Mouse (Mus musculus) neural tube, embryonic 11.5 days (tissue): ENCODE measurements around the gene Ankrd11. TPM values are rescaled to one million over a fixed set of nuclear protein-coding genes. Genes with fewer than 3 reads are reported as not detected.
"Not testable (repeated sequence)": the region's sequence is repeated elsewhere in the genome, so short reads cannot be mapped to it uniquely, and the experiment has no call there.

Experiments used
- ATAC-seq: fragments of 200-750 bp; cut with Nextera tagmentation; 2 replicates; pipeline ENCODE4 v1.8.0; 2017; ENCODE audit warnings: moderate number of reproducible peaks, mild to moderate bottlenecking, moderate TSS enrichment, moderate library complexity; ENCODE audit not compliant: insufficient read depth, low FRiP score, low TSS enrichment
- DNase-seq: peaks from one replicate; pipeline ENCODE4 v3.0.0-alpha.2; 2015; ENCODE audit warnings: low spot score
- H3K27ac ChIP-seq: fragments of 300-500 bp; sonication (generic); 2 replicates; pipeline ENCODE4 v1.5.1; 2014; ENCODE audit warnings: low read depth, mild to moderate bottlenecking, low read length
- H3K27me3 ChIP-seq: fragments of 300-500 bp; sonication (generic); 2 replicates; pipeline ENCODE4 v1.6.1; 2014; ENCODE audit warnings: mild to moderate bottlenecking, low read length, mixed read lengths; ENCODE audit not compliant: control insufficient read depth, insufficient read depth
- H3K36me3 ChIP-seq: fragments of 300-500 bp; sonication (generic); 2 replicates; pipeline ENCODE4 v1.6.1; 2014; ENCODE audit warnings: mild to moderate bottlenecking, low read length, moderate library complexity, mixed read lengths; ENCODE audit not compliant: control insufficient read depth, insufficient read depth
- H3K4me1 ChIP-seq: fragments of 300-500 bp; sonication (generic); 2 replicates; pipeline ENCODE4 v1.6.1; 2014; ENCODE audit warnings: low read length, mixed read lengths; ENCODE audit not compliant: control insufficient read depth, insufficient read depth
- H3K4me2 ChIP-seq: fragments of 300-500 bp; sonication (generic); 2 replicates; pipeline ENCODE4 v1.6.1; 2014; ENCODE audit warnings: low read depth, mild to moderate bottlenecking, moderate library complexity
- H3K4me3 ChIP-seq: fragments of 300-500 bp; sonication (generic); 2 replicates; pipeline ENCODE4 v1.5.1; 2014; ENCODE audit warnings: low read depth, low read length
- H3K9ac ChIP-seq: fragments of 300-500 bp; sonication (generic); 2 replicates; pipeline ENCODE4 v1.6.1; 2014; ENCODE audit warnings: mild to moderate bottlenecking, low read length
- H3K9me3 ChIP-seq: fragments of 300-500 bp; sonication (generic); 2 replicates; pipeline ENCODE4 v1.6.1; 2016; ENCODE audit warnings: low read length; ENCODE audit not compliant: control insufficient read depth
- WGBS: fragments of 180-500 bp; shearing (Covaris S2); extraction: QIAGEN DNeasy Blood & Tissue Kit; methylation state at CpG from one replicate; pipeline ENCODE4 v1.1.7; 2014; 5-methylcytosine and 5-hydroxymethylcytosine counted together
- polyA plus RNA-seq: library from polyadenylated mRNA; unstranded; fragments of >200 nt; fragmentation: Nextera tagmentation; extraction: Ambion mirVana; gene quantifications from 2 replicates; pipeline ENCODE4 v1.2.1, GENCODE M21; 2014

Gene Ankrd11
- polyA plus RNA-seq, 1 experiment from 2014 or later = 88.3 TPM

DNA sequence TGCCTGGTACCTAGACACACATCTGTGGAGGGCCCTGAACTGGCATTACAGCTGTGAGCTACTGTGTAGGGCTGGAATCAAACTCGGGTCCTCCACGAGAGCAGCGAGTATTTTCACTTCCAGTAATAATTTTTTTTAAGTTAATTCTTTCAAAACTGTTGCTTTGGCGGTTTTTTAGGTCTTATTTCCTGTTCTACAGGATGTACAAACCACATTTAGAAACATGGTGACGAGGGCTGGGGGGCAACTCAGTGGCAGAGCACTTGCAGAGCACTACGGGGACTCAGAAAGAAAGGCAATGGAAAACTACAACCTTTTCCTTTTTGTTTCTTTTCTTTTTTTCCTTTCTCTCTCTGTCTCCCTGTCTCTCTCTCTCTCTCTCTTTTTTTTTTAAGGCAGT lies 7.9 kb downstream of the Ankrd11 start:
- WGBS = 88% methylated on average over 6 of the region's 6 CpGs

DNA sequence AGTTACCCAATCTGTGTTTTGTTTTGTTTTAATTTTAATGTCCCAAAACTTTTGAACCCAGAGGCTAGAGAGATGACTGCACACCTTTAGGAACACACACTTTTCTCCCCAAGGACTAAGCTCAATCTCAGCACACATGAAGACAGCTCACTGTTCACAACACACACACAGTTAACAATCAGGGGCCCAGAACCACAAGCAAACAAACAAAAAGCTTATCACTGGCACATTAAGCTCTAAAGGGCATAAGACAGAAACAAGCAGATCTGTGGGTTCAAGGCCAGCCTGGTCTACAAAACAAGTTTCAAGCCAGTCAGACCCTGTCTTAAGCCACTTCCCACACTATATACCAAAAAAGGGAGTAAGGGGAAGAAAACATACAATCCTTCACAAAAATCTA lies 8.6 kb downstream of the Ankrd11 start:
- Histone ChIP-seq H3K9ac (no peak overlapping the region), H3K9me3 (no peaks in the 10 kb centered on the region), H3K4me1 (no peaks in the 10 kb centered on the region), H3K4me2 (no peak overlapping the region), H3K4me3 (no peak overlapping the region), H3K27ac (no peak overlapping the region), H3K36me3 (no peaks in the 10 kb centered on the region), H3K27me3 (no peaks in the 10 kb centered on the region)
- ATAC-seq (no peak), DNase-seq (no peak)

More for the DNA sequence above, 7.9 kb downstream of the Ankrd11 start:
- Histone ChIP-seq H3K27me3 (no peaks in the 10 kb centered on the region), H3K36me3 (no peaks in the 10 kb centered on the region), H3K9me3 (no peaks in the 10 kb centered on the region), H3K4me2 (no peak overlapping the region), H3K4me1 (peaks cover under 1% of the 10 kb centered on the region; the same call in 1 of the 2 replicates), H3K4me3 (no peak overlapping the region), H3K9ac (no peak overlapping the region), H3K27ac (no peak overlapping the region)
- ATAC-seq (no peak), DNase-seq (no peak)

DNA sequence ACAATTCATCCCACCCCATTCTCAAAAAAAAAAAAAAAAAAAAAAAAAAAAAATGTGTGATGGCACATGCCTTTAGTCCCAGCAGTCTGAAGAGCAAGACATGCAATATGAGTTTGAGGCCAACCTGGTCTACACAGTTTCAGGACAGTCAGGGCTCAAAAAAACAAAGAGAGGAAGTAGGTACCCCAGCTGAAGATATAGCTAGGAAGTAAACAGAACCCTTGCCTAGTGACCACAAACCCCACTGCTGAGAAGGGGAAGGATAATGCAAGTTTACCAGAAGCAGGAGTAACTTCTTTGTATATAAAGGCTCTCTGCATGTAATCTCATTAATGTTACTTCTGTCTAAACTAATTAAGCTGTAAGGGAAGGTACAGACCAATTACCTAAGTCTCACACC lies 9.3 kb downstream of the Ankrd11 start:
- Histone ChIP-seq H3K36me3 (no peaks in the 10 kb centered on the region), H3K9me3 (no peaks in the 10 kb centered on the region), H3K27me3 (no peaks in the 10 kb centered on the region), H3K4me2 (no peak overlapping the region), H3K9ac (no peak overlapping the region), H3K4me3 (no peak overlapping the region), H3K4me1 (no peaks in the 10 kb centered on the region), H3K27ac (no peak overlapping the region)
- no peak for ATAC-seq
- DNase-seq = no peak

DNA sequence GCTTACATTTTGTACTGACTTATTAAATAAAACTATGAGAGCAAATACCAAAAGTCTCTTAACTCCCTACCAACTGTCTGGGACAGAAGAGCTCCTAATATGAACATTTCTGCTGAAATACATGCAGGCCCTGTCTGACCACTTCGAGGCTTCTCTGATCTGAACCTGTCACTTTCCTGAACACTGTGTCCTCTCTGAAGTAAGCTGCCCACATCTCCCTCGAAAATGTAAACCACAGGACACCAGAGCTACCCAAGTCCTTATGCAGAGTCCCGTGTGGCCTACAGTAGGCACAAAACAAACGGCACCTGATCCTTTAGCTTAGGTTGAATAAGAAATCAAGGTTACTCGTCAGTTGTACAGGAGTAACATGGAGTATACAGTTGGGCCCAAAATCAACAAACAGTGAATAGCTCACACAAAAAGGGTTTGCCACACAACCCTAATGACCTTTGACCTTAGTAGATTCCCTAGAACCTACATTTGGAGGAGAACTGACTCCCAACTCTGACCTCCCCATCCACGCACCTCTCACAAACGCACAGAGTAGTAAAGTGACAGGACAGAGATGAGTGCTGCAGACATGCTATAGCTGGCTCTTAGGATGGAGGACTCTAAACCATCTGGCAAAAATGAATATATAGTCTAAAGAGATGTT lies 10.6 kb downstream of the Ankrd11 start:
- Histone ChIP-seq H3K27ac (no peak overlapping the region), H3K4me1 (peaks cover 3% of the 10 kb centered on the region; the same call in 1 of the 2 replicates), H3K9me3 (no peaks in the 10 kb centered on the region), H3K36me3 (no peaks in the 10 kb centered on the region), H3K4me3 (no peak overlapping the region), H3K4me2 (no peak overlapping the region), H3K27me3 (no peaks in the 10 kb centered on the region), H3K9ac (no peak overlapping the region)
- no peak for ATAC-seq
- DNase-seq = no peak
- WGBS = 92% methylated on average over 7 of the region's 7 CpGs

DNA sequence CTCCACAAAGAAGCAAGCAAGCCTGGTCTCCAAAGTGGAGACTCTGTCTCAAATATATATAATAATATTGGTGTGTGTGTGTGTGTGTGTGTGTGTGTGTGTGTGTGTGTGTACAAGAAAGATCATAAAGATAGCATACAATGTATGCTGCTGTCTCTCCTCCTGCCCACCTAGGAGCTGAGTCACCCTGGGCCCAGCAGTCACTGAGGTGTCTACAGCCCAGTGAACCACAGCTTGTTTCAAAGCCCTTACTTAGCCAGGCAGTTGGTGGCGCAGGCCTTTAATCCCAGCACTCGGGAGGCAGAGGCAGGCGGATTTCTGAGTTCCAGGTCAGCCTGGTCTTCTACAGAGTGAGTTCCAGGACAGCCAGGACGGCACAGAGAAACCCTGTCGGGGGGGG lies 12.0 kb downstream of the Ankrd11 start:
- H3K36me3 ChIP-seq, ATAC-seq, H3K4me2 ChIP-seq, H3K27me3 ChIP-seq, H3K9me3 ChIP-seq, H3K9ac ChIP-seq, H3K4me3 ChIP-seq, DNase-seq, H3K27ac ChIP-seq, H3K4me1 ChIP-seq: not testable (repeated sequence)
- 93% methylated on average over 4 of the region's 5 CpGs for WGBS

DNA sequence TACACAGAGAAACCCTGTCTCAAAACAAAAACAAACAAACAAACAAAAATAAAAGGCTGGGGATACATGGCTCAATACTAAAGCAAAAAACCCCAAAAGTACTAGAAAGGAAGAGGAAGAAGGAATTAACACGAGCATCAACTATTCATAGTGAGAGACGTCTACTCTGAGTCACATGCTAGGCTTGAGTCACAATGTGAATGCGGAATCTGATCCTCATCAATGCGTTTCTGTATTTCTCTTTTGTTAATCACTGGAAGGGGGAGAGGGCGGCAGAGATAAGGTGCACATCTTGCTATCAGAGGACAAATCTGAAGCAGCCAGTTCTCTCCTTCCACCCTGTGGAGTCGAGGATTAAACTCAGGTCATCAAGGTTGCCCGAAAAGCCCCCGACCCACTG lies 14.3 kb downstream of the Ankrd11 start:
- ATAC-seq (no peak), DNase-seq (no peak)
- Histone ChIP-seq H3K4me2 (no peak overlapping the region), H3K36me3 (no peaks in the 10 kb centered on the region), H3K27me3 (no peaks in the 10 kb centered on the region), H3K4me1 (peaks cover 3% of the 10 kb centered on the region; the same call in 1 of the 2 replicates), H3K9ac (no peak overlapping the region), H3K4me3 (no peak overlapping the region), H3K27ac (no peak overlapping the region), H3K9me3 (no peaks in the 10 kb centered on the region)
- WGBS = 95% methylated on average over 8 of the region's 8 CpGs

DNA sequence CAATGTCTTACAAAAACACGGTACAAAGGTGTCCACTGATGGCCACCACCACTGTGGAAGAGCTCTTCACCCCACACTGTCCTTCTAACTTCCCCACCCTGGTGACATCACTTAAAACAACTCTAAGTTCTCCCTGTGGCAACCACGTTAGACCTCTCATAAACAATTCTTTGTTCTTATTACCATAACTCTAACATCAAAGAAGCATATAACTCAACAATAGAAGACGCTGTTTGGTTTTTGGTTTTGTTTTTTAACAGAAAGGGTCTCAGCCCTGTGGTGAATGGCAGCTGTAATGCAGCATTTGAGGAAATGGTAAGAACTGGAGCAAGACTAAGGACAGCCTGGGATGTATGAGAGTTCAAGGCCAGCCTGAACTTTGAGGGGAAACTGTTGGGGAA lies 16.1 kb downstream of the Ankrd11 start:
- H3K36me3 ChIP-seq = no peaks in the 10 kb centered on the region

DNA sequence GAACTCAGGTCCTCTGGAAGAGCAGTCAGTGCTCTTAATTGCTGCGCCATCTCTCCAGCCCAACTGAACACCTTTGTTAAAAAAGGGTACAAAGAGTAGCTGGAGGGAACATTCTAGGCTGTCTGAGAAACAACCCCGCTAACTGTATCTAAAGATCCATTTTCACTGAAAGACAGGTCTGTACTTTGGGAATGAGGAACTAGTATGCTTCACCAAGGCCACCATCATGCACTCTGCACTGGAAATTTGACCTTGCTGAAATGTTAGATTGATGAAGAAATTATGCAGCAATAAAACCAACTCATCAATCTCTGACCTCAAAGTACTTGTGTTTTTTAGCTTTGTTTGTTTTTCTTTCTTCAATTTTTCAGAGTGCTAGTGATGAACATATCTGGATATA lies 17.9 kb downstream of the Ankrd11 start:
- ATAC-seq = no peak
- Histone ChIP-seq H3K4me2 (no peak overlapping the region), H3K4me3 (no peak overlapping the region), H3K36me3 (no peaks in the 10 kb centered on the region), H3K27me3 (no peaks in the 10 kb centered on the region), H3K27ac (no peak overlapping the region), H3K4me1 (peaks cover 3% of the 10 kb centered on the region; the same call in 1 of the 2 replicates), H3K9me3 (no peaks in the 10 kb centered on the region), H3K9ac (no peak overlapping the region)
- DNase-seq = no peak
- 97% methylated on average over 2 of the region's 2 CpGs for WGBS

More for the DNA sequence above, 16.1 kb downstream of the Ankrd11 start:
- Histone ChIP-seq H3K27ac (no peak overlapping the region), H3K4me1 (peaks cover 3% of the 10 kb centered on the region; the same call in 1 of the 2 replicates), H3K4me3 (no peak overlapping the region), H3K27me3 (no peaks in the 10 kb centered on the region), H3K4me2 (no peak overlapping the region), H3K9ac (no peak overlapping the region), H3K9me3 (no peaks in the 10 kb centered on the region)
- WGBS = 88% methylated on average over 3 of the region's 3 CpGs
- ATAC-seq = no peak
- no peak for DNase-seq

DNA sequence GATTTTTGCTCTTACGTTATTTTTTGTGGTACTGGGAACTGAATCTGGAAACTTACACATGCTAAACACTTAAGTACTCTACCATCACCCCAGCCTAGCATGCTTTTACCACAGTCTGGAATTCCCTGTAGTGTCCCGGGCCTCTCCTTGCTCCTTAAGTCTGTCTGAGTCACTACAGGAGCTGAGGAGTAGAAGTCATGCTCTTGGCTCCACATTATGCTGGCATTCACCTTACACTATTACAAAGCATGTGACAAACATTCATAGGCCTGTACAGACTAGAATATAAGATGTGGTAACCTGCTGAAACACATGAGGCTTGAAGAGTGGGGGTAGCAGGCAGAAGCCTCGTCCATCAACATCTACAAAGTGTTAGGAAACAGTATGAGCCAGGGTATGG lies 19.4 kb downstream of the Ankrd11 start:
- H3K4me2 ChIP-seq = no peak overlapping the region
- no peaks in the 10 kb centered on the region for H3K27me3 ChIP-seq
- no peak for ATAC-seq
- peaks cover 6% of the 10 kb centered on the region; the same call in 1 of the 2 replicates for H3K4me1 ChIP-seq
- 89% methylated on average over 3 of the region's 3 CpGs for WGBS
- H3K9me3 ChIP-seq = no peaks in the 10 kb centered on the region
- no peak overlapping the region for H3K4me3 ChIP-seq
- H3K36me3 ChIP-seq = no peaks in the 10 kb centered on the region
- DNase-seq = no peak
- H3K27ac ChIP-seq = no peak overlapping the region
- no peak overlapping the region for H3K9ac ChIP-seq
